Mouse (Mus musculus): Measurements from ENCODE around the gene Gm49380. TPM values are rescaled to one million over a fixed set of nuclear protein-coding genes. Genes with fewer than 3 reads are reported as not detected.
A peak's percentile ranks its signal among the peaks of the same experiment; 100 is the strongest.

Gene Gm49380
- polyA plus RNA-seq, 1 experiment from 2014 or later = not detected

DNA sequence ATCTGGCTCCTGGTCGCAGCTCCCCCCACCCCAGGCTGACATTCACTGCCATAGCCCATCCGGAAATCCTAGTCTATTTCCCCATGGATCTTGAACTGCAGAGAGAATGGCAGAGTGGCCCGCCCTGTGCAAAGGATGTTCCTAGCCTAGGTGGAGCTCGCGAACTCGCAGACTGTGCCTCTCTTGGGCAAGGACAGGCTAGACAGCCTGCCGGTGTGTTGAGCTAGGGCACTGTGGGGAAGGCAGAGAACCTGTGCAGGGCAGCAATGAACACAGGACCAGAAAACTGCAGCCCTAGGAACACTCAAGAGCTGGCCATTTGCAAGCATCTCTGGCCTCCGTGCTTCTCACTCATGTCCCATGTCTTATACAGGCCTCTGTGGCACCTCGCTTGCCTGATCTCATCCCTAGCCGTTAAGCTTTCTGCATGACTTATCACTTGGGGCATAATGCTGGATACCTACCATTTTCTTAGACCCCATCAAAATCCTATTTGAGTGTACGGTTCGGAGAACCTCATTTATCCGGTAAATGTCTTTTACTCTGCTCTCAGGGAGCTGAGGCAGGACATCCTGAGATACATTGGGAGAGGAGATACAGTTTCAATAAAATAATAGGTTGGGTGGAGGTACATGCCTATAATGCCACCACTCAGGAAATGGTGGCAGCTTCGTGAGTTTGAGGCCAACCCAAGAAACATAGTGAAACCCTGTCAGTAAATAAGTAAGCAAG is 68.7 kb downstream of the Gm49380 start:
- no peaks in the 10 kb centered on the region for H3K36me3 ChIP-seq (ENCODE audit: control insufficient read depth, insufficient read depth)
- H3K9ac ChIP-seq (ENCODE audit: low read depth, low read length) = no peak overlapping the region
- H3K4me1 ChIP-seq (replicated peaks; ENCODE audit: control insufficient read depth, insufficient read depth, low read length) = no peaks in the 10 kb centered on the region
- no peak overlapping the region for H3K4me2 ChIP-seq (replicated peaks; ENCODE audit: low read depth)
- no peak overlapping the region for H3K4me3 ChIP-seq (ENCODE audit: low read depth, low read length)
- peaks cover 39% of the 10 kb centered on the region for H3K27me3 ChIP-seq (replicated peaks; ENCODE audit: control insufficient read depth, insufficient read depth, low read length)
- no peaks in the 10 kb centered on the region for H3K9me3 ChIP-seq (ENCODE audit: control insufficient read depth)
- no peak for TF ChIP-seq CTCF (IDR thresholded peaks at IDR 0.05; ENCODE audit: low read depth)
- H3K27ac ChIP-seq (ENCODE audit: low read depth, low read length) = no peak overlapping the region
- no peak for ATAC-seq
- 41% methylated on average over 14 of the region's 14 CpGs for WGBS

DNA sequence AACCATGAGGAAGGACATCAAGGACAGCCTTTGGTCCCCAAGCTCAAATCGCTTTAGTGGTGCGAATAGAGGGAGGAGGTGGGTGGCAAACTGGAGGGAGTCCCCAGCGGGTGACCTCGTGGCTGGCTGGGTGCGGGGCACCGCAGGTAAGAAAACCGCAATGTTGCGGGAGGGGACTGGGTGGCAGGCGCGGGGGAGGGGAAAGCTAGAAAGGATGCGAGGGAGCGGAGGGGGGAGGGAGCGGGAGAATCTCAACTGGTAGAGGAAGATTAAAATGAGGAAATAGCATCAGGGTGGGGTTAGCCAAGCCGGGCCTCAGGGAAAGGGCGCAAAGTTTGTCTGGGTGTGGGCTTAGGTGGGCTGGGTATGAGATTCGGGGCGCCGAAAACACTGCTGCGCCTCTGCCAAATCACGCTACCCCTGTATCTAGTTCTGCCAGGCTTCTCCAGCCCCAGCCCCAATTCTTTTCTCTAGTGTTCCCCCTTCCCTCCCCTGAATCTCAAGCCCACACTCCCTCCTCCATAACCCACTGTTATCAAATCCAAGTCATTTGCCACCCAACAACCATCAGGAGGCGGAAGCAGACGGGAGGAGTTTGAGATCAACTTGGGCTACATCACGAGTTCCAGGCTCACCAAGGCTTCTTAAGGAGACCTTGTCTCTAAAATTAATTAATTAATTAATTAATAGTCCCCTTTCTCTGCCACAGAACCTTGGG is 69.4 kb downstream of the Gm49380 start:
- Histone ChIP-seq H3K9me3 (ENCODE audit: control insufficient read depth) (no peaks in the 10 kb centered on the region), H3K27me3 (replicated peaks; ENCODE audit: control insufficient read depth, insufficient read depth, low read length) (peaks cover 39% of the 10 kb centered on the region), H3K4me2 (replicated peaks; ENCODE audit: low read depth) (peak overlapping the region; percentile 52), H3K4me3 (ENCODE audit: low read depth, low read length) (peak overlapping the region; percentile 20), H3K27ac (ENCODE audit: low read depth, low read length) (no peak overlapping the region), H3K9ac (ENCODE audit: low read depth, low read length) (no peak overlapping the region), H3K4me1 (replicated peaks; ENCODE audit: control insufficient read depth, insufficient read depth, low read length) (no peaks in the 10 kb centered on the region), H3K36me3 (ENCODE audit: control insufficient read depth, insufficient read depth) (no peaks in the 10 kb centered on the region)
- WGBS = 4% methylated on average over 23 of the region's 23 CpGs
- ATAC-seq = no peak
- no peak for TF ChIP-seq CTCF (IDR thresholded peaks at IDR 0.05; ENCODE audit: low read depth)

DNA sequence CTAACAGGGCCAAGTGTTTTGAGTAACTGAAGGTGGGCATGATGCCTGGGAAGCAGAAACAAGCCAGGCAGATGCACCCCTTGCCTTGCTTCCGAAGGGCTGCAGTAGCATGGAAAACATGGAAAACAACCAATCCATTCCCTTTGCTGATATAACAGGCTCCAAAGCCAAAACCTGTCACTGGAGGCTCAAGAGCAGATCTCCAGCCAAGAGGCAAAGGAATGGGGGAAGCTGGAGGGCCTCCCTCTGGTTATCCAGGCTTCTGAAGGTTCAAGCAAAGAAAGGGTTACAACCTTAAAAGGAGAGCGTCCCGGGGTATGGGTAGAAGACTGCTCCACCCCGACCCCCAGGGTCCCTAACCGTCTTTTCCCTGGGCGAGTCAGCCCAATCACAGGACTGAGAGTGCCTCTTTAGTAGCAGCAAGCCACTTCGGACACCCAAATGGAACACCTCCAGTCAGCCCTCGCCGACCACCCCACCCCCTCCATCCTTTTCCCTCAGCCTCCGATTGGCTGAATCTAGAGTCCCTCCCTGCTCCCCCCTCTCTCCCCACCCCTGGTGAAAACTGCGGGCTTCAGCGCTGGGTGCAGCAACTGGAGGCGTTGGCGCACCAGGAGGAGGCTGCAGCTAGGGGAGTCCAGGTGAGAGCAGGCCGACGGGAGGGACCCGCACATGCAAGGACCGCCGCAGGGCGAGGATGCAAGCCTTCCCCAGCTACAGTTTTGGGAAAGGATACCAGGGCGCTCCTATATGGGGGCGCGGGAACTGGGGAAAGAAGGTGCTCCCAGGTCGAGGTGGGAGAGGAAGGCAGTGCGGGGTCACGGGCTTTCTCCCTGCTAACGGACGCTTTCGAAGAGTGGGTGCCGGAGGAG is 70.2 kb downstream of the Gm49380 start, which contains the start of gene Thy1:
Thy1 (plus strand) TSS at position 549 of the 872 bp plus-strand sequence.
- no peak for ATAC-seq
- WGBS = 1% methylated on average over 30 of the region's 30 CpGs
- Histone ChIP-seq H3K4me2 (replicated peaks; ENCODE audit: low read depth) (peak within 1 kb of the TSS; percentile 52), H3K27ac (ENCODE audit: low read depth, low read length) (no peak within 1 kb of the TSS), H3K4me1 (replicated peaks; ENCODE audit: control insufficient read depth, insufficient read depth, low read length) (no peaks in the 10 kb centered on the region), H3K27me3 (replicated peaks; ENCODE audit: control insufficient read depth, insufficient read depth, low read length) (peaks cover 39% of the 10 kb centered on the region), H3K9ac (ENCODE audit: low read depth, low read length) (no peak within 1 kb of the TSS), H3K36me3 (ENCODE audit: control insufficient read depth, insufficient read depth) (no peaks in the 10 kb centered on the region), H3K4me3 (ENCODE audit: low read depth, low read length) (peak within 1 kb of the TSS; percentile 20), H3K9me3 (ENCODE audit: control insufficient read depth) (no peaks in the 10 kb centered on the region)
- TF ChIP-seq CTCF (IDR thresholded peaks at IDR 0.05; ENCODE audit: low read depth) = 0 out of 2 replicates have a peak, but pooled peaks have one; percentile 8

DNA sequence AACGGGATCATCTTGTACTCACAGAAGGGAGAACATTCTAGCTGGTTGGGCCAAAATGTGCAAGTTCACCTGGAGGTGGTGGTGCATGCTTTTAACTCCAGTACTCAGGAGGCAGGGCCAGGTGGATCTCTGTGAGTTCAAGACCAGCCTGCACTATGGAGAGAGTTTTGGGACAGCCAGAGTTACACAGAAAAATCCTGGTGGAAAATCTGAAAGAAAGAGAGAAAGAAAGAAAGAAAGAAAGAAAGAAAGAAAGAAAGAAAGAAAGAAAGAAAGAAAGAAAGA is 71.0 kb downstream of the Gm49380 start:
- Histone ChIP-seq H3K27me3 (replicated peaks; ENCODE audit: control insufficient read depth, insufficient read depth, low read length) (peaks cover 39% of the 10 kb centered on the region), H3K4me1 (replicated peaks; ENCODE audit: control insufficient read depth, insufficient read depth, low read length) (no peaks in the 10 kb centered on the region), H3K36me3 (ENCODE audit: control insufficient read depth, insufficient read depth) (no peaks in the 10 kb centered on the region), H3K27ac (ENCODE audit: low read depth, low read length) (no peak overlapping the region), H3K9me3 (ENCODE audit: control insufficient read depth) (no peaks in the 10 kb centered on the region), H3K4me2 (replicated peaks; ENCODE audit: low read depth) (no peak overlapping the region), H3K4me3 (ENCODE audit: low read depth, low read length) (no peak overlapping the region), H3K9ac (ENCODE audit: low read depth, low read length) (no peak overlapping the region)
- 86% methylated on average over 1 of the region's 1 CpGs for whole genome bisulfite sequencing
- ATAC-seq = no peak
- TF ChIP-seq CTCF (IDR thresholded peaks at IDR 0.05; ENCODE audit: low read depth) = no peak

DNA sequence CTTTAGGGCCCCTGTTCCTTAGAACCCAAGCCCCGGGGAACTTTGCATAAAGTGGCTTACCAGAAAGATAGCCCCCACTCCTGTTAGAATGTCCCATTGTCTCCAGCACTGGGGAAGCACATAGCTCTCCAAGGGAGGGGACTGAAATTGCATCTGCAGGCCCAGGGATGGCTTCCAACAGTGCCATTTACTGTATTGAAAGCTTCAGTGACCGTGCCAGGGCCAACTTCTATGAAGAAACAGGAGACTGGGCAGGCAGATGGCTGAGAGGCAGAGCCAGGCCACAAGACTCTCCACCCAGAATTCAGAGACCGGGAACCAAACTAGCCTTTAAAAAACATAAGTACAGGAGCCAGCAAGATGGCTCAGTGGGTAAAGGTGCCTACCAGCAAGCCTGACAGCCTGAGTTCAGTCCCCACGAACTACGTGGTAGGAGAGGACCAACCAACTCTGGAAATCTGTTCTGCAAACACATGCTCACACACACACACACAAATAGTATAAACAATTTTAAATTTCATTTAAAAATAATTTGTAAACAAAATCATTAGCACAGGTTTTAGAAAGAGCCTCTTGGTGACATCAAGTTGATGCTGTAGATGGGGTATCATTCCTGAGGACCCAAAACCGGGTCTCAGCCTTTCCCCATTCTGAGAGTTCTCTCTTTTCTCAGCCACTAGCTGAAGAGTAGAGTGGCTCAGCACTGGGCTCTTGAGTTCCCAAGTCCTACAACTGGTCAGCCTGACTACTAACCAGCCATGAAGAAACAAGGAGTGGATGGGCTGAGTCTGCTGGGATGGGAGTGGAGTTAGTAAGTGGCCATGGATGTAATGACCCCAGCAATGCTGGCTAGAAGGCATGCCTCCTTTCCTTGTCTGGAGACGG is 71.5 kb downstream of the Gm49380 start:
- no peaks in the 10 kb centered on the region for H3K4me1 ChIP-seq (replicated peaks; ENCODE audit: control insufficient read depth, insufficient read depth, low read length)
- WGBS = 74% methylated on average over 7 of the region's 7 CpGs
- H3K27me3 ChIP-seq (replicated peaks; ENCODE audit: control insufficient read depth, insufficient read depth, low read length) = peaks cover 39% of the 10 kb centered on the region
- no peaks in the 10 kb centered on the region for H3K9me3 ChIP-seq (ENCODE audit: control insufficient read depth)
- no peak overlapping the region for H3K9ac ChIP-seq (ENCODE audit: low read depth, low read length)
- no peak for TF ChIP-seq CTCF (IDR thresholded peaks at IDR 0.05; ENCODE audit: low read depth)
- no peak overlapping the region for H3K4me3 ChIP-seq (ENCODE audit: low read depth, low read length)
- no peak overlapping the region for H3K4me2 ChIP-seq (replicated peaks; ENCODE audit: low read depth)
- H3K27ac ChIP-seq (ENCODE audit: low read depth, low read length) = no peak overlapping the region
- no peak for ATAC-seq
- H3K36me3 ChIP-seq (ENCODE audit: control insufficient read depth, insufficient read depth) = no peaks in the 10 kb centered on the region

Measured in intestine, postnatal 0 days (tissue).